Mouse (Mus musculus) splenic B cell, adult 2 months (primary cell): ENCODE data around the gene Gnb1.

ENCODE experiments used
- DNase-seq: peaks from one replicate; pipeline ENCODE4 v3.0.0-alpha.2; 2011; ENCODE audit warnings: low read depth, low spot score
- H3K27me3 ChIP-seq: 2 replicates; pipeline ENCODE4 v1.6.1; 2012; ENCODE audit warnings: mild to moderate bottlenecking, low read length, moderate library complexity, mixed read lengths; ENCODE audit not compliant: control insufficient read depth, poor library complexity, insufficient read depth, severe bottlenecking
- H3K36me3 ChIP-seq: 2 replicates; pipeline ENCODE4 v1.6.1; 2012; ENCODE audit warnings: mild to moderate bottlenecking, low read length, moderate library complexity, mixed read lengths; ENCODE audit not compliant: control insufficient read depth, poor library complexity, insufficient read depth, severe bottlenecking

Gene Gnb1

DNA sequence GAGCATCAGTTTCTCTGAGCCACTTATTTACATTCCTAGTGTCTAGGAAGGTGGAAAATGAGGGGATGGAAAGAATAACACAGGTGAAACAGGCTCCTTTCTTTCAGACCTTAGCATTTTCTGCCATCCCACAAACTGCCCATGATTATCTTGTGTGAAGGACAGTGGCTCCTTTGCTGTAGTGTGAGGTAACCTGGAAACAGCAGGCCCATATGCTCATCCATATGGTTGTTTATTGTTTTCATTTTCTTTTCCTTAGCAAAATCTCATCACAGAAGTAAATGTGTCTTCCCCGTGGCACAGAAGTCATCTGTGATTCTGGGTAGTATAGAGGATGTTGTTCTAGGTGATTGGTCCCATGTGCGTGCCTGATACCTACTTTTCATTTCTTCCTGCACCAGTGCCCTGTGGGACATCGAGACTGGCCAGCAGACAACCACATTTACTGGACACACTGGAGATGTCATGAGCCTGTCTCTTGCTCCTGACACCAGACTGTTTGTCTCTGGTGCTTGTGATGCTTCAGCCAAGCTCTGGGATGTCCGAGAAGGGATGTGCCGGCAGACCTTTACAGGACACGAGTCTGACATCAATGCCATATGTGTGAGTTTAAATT lies 61.9 kb downstream of the Gnb1 start:
- Histone ChIP-seq H3K27me3 (no peaks in the 10 kb centered on the region), H3K36me3 (peaks cover 12% of the 10 kb centered on the region)
- DNase-seq: no peak

DNA sequence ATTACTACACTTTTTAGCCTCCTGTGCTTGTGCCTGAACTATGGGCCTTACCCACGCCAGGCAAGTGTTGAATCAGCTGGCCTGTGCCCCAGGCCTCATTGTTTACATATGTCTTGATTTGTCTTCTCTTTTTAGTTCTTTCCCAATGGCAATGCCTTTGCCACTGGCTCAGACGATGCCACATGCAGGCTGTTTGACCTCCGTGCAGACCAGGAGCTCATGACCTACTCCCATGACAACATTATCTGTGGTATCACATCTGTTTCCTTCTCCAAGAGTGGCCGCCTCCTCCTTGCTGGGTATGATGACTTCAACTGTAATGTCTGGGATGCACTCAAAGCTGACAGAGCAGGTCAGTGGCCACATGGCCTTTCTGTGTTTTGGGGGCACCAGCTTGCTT lies 63.7 kb downstream of the Gnb1 start:
- DNase-seq: no peak
- peaks cover 16% of the 10 kb centered on the region for H3K36me3 ChIP-seq
- H3K27me3 ChIP-seq: no peaks in the 10 kb centered on the region

DNA sequence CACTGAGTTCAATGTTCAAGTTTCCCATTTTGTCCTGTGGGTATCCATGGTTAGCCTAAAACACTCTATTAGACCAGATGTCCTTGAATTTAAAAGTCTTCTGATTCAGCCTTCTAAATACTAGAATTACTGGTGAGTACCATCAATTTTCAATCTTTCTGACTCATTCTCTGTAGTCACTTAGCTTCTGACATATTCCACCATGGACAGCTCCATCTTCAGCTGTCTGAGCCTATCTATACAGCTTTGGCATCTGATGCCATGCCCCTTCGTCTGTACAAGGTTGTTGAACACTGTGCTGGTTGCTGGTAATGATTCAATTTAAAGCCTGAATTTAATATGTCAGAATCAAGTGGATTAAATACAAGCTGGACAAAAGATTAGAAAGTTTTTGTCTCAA lies 64.3 kb downstream of the Gnb1 start:
- no peak for DNase-seq
- Histone ChIP-seq H3K36me3 (peaks cover 16% of the 10 kb centered on the region), H3K27me3 (no peaks in the 10 kb centered on the region)

DNA sequence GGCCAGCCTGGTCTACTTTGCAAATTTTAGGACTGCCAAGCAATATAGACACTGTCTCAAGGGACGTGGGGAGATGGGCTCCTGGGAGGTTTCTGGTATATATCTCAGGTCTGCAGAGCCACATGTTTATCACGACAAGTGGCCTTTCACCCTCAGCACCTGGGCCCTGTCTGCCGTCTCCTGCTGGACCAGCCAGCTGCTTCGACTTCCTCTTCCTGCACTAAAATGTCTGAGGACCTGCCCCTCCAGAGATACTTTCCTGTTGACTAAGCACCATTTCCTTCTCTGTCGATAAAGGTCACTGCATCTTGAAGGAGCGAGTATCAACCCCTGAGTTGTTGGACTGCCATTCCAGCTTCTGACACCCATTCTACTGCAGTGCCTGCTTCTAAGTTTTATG lies 68.3 kb downstream of the Gnb1 start:
- H3K36me3 ChIP-seq: peaks cover 10% of the 10 kb centered on the region
- DNase-seq: peak; percentile 58
- no peaks in the 10 kb centered on the region for H3K27me3 ChIP-seq

DNA sequence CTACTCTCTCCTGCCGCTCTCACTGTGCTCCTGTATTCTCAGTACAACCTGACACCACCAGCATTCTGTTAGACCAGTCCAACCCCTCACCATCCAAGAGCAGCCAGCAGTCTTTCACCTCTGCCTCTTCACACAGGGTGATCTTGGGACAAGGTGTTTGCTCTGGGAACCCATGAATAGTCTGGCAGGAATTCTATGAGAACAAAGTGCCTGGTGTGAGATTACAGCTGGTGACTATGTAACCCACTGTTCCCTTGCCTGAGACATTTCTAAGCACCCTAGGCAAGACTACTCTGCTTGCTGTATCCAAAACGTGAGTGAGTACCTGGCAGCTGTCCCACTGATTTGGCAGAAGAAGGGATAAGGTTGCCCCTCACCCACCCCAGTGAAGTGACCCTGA lies 69.8 kb downstream of the Gnb1 start:
- H3K27me3 ChIP-seq: no peaks in the 10 kb centered on the region
- no peak for DNase-seq
- peaks cover 5% of the 10 kb centered on the region for H3K36me3 ChIP-seq

DNA sequence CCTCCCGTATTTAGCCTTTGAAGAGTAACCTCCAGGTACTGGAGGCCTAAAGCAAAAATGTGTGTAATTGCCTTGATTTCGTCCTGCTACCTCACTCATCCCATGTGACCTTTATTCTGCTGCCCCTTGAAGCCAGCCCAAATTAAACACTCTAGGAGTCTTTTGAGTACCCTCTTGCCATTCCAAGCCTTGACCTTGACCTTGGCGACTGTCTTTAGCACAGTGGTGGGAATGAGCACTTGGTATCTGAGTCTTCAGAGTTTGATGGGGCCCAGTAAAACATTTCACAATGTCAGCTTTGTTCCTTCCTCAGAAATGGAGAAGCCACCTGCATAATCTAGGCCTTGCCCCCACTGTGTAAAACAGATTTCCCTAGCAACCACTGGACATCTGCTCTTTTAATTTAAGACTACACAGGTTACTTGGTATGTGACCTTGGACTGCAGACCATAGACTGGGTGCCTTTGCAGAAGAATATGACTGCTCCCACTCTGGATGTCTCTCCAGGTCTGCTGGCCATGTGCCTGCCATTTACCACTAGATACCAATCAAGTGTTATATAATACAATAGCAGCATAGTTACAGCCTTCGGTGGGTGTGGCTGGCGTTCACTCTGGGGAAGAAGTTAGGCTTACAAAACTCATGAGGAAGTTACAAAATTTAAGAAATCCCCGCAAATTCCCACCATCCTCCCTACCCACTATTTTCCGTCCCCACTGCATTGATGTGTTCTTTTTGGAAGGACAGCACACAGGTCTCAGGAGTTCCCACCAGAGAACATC lies 70.7 kb downstream of the Gnb1 start, which contains the start of gene Nadk:
TSS of gene Nadk (plus strand) at position 718 of the 782 bp plus-strand sequence.
- DNase-seq: peak; percentile 39

DNA sequence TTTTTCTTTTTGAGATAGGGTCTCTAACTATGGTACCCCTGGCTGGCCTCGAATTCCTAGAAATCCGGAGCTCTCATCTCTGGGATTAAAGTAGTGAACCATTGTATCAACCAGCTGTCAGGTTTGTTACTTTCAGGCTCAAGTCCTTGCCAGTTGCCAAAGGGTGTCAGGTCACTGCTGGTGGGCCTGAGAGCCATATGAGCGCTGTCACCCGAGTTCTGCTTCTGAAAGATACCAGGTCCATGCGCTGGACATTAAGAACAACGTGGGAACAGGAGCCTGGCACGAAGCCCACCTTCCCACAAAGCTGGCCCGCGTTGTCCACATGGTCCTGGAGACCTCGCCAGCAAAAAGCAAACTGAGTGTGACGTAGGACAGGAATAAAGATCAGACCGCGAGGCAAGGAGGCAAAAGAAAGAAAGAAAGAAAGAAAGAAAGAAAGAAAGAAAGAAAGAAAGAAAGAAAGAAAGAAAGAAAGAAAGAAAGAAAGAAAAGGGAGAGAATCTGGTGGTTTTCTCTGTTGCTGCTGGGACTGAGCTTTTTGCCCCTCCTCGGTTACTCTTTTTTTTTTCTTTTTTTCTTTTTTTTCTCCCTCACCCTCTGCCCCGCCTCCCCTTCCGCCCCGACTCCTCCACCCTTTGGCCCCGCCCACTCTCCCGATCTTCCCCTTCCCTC lies 71.7 kb downstream of the Gnb1 start:
- peaks cover 5% of the 10 kb centered on the region for H3K36me3 ChIP-seq
- DNase-seq: peak; percentile 36
- no peaks in the 10 kb centered on the region for H3K27me3 ChIP-seq

More for the DNA sequence above, 70.7 kb downstream of the Gnb1 start, which contains the start of gene Nadk:
- Histone ChIP-seq H3K27me3 (no peaks in the 10 kb centered on the region), H3K36me3 (peaks cover 5% of the 10 kb centered on the region)

DNA sequence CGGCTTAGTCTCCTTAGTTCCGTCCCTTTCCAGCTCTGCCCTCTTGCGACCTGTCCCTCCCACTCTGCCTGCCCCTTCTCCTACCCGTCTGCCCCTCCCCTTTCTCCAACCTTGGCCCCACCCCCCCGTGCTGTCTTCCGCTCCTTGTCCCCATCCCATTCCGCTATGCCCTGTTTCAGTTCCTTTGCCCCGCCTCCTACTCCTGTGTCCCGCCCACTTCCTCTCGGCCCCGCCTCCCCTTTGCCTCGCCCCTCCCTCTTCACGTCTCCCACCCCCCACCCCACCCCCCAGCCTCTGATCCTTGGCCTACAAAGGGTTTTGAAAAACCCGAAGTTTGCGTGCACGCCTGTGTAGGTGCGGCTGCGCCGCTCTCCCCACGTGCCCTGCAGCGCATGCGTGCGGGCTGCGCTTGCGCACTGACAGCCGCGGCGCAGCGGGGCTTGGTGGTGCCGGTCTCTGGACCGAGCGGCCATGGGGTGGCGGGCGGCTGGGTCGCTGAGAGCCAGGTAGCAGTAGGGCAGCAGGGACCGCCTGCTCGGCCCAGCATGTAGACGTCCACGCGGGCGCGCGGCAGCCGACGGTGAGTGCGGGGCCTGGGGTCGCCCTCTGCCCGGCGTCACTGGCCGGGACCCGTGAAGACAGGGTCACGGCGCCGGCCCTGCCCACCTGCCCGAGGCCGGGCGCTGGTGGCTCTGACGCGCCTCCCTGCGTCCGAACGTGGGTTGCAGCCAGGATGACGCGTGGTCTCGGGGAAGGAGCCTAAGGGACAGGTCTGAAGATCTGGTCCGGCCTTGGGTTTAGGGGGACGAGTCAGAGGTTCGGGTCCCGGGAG lies 72.5 kb downstream of the Gnb1 start:
- peak; percentile 98 for DNase-seq
- no peaks in the 10 kb centered on the region for H3K27me3 ChIP-seq
- peaks cover 2% of the 10 kb centered on the region; the same call in 1 of the 2 replicates for H3K36me3 ChIP-seq

DNA sequence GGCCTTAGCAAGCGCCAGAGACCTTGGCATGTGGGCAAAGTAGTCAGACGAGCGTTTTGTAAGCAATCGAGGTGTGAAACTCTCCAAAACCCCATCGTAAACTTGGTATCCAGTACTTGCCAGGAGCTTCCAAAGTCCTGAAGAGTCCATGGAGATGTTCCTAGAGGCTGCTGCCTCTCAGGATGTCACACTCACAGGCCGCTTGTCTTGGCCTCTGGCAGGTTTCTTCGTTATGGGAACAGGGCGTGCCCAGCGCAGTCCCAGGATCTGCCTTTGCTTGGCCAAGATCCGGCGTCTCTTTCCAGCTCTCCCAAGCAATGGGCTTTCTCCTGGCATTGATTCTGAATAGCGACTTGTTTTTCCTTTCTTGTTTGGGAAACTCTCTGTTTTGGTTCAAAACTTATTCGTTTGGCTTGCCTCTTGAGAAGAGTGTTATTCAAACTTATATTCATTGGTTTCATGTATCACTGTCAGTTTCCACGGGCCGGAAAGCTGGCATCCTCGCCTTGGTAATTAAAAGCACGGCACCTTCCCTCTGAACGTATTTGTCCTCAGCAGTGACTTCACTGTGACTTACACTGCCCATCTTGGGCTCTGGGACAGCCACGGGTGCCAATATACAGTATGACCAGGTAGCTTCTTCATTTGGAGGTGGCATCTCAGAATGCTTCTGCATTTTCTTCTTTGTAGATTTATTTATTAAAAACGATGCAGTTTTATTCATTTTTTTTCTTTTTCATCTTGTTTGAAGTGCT lies 73.3 kb downstream of the Gnb1 start:
- Histone ChIP-seq H3K27me3 (no peaks in the 10 kb centered on the region), H3K36me3 (no peaks in the 10 kb centered on the region)
- DNase-seq: no peak

DNA sequence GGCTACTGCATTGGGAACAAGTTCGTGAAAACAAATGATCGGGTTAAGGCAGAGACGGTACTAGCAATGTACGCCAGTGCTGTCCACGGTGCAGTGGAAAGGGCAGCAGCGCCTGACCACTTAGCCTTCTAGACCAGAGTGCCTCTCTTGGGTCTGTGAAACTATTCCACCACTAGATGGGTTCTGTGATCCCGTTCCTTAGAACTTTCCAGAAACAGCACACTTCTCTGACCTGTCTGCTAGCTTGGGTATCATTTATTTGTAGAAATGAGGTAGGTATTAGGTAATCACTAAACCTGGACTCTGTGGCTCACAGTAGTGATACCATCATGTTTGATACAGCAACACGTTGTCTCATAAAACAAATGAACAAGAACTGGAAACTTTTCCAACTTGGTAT lies 75.4 kb downstream of the Gnb1 start:
- DNase-seq: no peak
- no peaks in the 10 kb centered on the region for H3K27me3 ChIP-seq
- H3K36me3 ChIP-seq: no peaks in the 10 kb centered on the region

DNA sequence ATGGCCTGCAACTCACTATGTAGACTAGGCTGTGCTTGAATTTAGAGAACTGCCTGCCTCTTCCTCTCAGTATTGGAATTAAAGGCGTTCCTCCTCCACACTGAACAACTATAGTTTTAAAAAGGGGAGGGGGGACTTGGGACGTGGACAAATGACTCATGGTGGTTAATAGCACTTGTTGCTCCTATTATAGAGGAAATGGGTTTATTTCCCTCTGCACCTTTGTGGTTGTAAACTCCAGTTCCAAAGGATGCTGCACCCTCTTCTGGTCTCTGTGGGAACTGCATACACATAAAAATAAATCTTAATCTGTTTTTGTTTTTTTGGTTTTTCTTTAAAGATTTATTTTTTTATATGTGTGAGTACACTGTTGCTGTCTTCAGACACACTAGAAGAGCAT lies 77.0 kb downstream of the Gnb1 start:
- peak; percentile 76 for DNase-seq
- Histone ChIP-seq H3K36me3 (no peaks in the 10 kb centered on the region), H3K27me3 (no peaks in the 10 kb centered on the region)

DNA sequence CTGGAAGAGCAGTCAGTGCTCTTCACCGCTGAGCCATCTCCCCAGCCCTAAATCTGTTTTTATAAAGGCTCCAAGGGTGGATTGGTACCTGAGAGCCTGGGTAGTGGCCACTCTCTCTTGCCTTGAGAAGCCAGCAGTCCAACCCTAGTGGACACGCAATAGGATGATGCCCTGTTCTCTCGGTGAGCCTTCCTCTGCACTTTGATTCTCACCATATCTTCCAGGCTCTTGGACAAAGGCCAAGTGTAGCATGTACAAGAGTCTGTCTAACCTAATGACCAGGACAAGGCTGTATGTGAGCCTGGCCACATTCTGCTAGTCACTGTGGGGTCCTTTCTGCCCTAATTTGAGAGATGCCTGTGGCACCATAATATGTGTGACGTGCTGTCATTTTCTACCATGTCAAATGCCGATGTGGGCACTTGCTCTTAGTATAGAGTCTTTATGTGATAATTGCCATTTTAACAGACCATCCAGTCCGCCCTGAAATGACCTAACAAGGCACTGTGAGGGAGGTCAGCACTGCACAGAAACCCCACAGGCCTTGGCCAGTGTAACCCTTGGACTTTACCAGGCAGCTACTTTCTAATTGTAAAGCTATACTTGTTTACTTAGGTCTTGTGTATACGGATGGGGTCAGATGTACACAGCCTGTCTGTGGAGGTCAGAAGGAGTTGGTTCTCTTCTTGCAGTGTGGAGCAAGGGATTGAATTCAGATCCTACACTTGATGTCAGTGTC lies 77.6 kb downstream of the Gnb1 start:
- Histone ChIP-seq H3K36me3 (no peaks in the 10 kb centered on the region), H3K27me3 (no peaks in the 10 kb centered on the region)

DNA sequence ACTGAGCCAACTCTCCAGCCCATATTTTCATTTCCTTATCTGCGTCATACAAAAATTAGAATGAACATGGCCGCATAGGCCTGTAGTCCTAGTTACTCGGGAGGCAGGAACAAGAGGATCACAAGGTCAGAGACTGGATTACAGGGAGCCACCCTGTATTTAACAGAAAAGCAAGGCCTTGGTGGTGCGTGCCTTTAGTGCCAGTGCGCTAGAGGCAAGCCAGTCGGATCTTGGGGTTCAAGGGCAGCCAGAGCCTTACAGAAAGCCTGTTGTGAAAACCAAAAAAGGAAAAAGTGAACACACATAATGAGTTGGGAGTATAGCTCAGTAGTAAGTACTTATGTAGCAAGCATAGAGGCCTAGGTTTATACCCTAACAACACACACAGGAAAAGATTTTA lies 78.7 kb downstream of the Gnb1 start:
- DNase-seq: no peak
- H3K27me3 ChIP-seq: no peaks in the 10 kb centered on the region
- H3K36me3 ChIP-seq: no peaks in the 10 kb centered on the region

More for the DNA sequence above, 77.6 kb downstream of the Gnb1 start:
- DNase-seq: no peak
